Mouse (Mus musculus) liver, embryonic 14.5 days (tissue): Measurements from ENCODE around the gene Pld3. TPM values are rescaled to one million over a fixed set of nuclear protein-coding genes. Genes with fewer than 3 reads are reported as not detected.

Experiments
- ATAC-seq: fragments of 200-750 bp; cut with Nextera tagmentation; 2 replicates; pipeline ENCODE4 v1.8.0; 2017; ENCODE audit warnings: moderate number of reproducible peaks, mild to moderate bottlenecking, moderate library complexity; ENCODE audit not compliant: insufficient read depth
- DNase-seq, 3 experiments: peaks; one replicate each; pipeline ENCODE4 v3.0.0-alpha.2; 2012 to 2013; ENCODE audit warnings: low read depth in 3 of 3, low spot score in 3 of 3
- H3K27ac ChIP-seq: fragments of 300-500 bp; sonication (generic); 2 replicates; pipeline ENCODE4 v1.5.1; 2014; ENCODE audit warnings: moderate library complexity, mild to moderate bottlenecking, control low read depth, inconsistent platforms
- H3K27me3 ChIP-seq: fragments of 300-500 bp; sonication (generic); 2 replicates; pipeline ENCODE4 v1.6.1; 2014; ENCODE audit warnings: mild to moderate bottlenecking, low read length, moderate library complexity; ENCODE audit not compliant: control insufficient read depth, insufficient read depth
- H3K36me3 ChIP-seq: fragments of 300-500 bp; sonication (generic); replicated peaks from 2 replicates; pipeline ENCODE4 v1.6.1; 2014; ENCODE audit warnings: low read depth; ENCODE audit not compliant: control insufficient read depth, insufficient read depth
- H3K4me1 ChIP-seq, 2 experiments: fragments of 200-500 bp in 1 of 2; fragments of 300-500 bp in 1 of 2; sonication (generic) in 1 of 2; replicated peaks; 2 replicates each; pipeline ENCODE4 v1.6.1; 2012 to 2014; ENCODE audit warnings: antibody characterized with exemption in 1 of 2, inconsistent platforms in 1 of 2, low read length in 1 of 2; ENCODE audit not compliant: control insufficient read depth in 2 of 2, insufficient read depth in 2 of 2
- H3K4me2 ChIP-seq: fragments of 300-500 bp; sonication (generic); 2 replicates; pipeline ENCODE4 v1.6.1; 2014; ENCODE audit warnings: low read depth, mild to moderate bottlenecking, control low read depth, moderate library complexity
- H3K4me3 ChIP-seq, 2 experiments: fragments of 200-500 bp in 1 of 2; fragments of 300-500 bp in 1 of 2; sonication (generic) in 1 of 2; 2 replicates each; pipeline ENCODE4 v1.5.1; 2012 to 2014; ENCODE audit warnings: low read depth in 2 of 2, low read length in 2 of 2, mild to moderate bottlenecking in 2 of 2, control low read depth in 1 of 2, inconsistent platforms in 1 of 2, moderate library complexity in 1 of 2; ENCODE audit not compliant: insufficient read depth in 1 of 2
- H3K9ac ChIP-seq: fragments of 300-500 bp; sonication (generic); replicated peaks from 2 replicates; pipeline ENCODE4 v1.6.1; 2014; ENCODE audit warnings: mild to moderate bottlenecking, control low read depth, moderate library complexity
- H3K9me3 ChIP-seq: fragments of 300-500 bp; sonication (generic); 2 replicates; pipeline ENCODE4 v1.6.1; 2016; ENCODE audit warnings: low read length, mixed read lengths; ENCODE audit not compliant: control insufficient read depth
- CTCF ChIP-seq: IDR thresholded peaks from 2 replicates; pipeline ENCODE4 v1.5.1; 2016; ENCODE audit warnings: antibody characterized with exemption, low read depth, control low read depth
- EP300 ChIP-seq: IDR thresholded peaks from 2 replicates; pipeline ENCODE4 v1.6.1; 2016; ENCODE audit warnings: antibody characterized with exemption, low read depth
- WGBS: fragments of 180-500 bp; shearing (Covaris S2); extraction: QIAGEN DNeasy Blood & Tissue Kit; methylation state at CpG from one replicate; pipeline ENCODE4 v1.1.7; 2014; ENCODE audit not compliant: insufficient replicate concordance; 5-methylcytosine and 5-hydroxymethylcytosine counted together
- polyA plus RNA-seq, 2 experiments: library from polyadenylated mRNA; depleted of rRNA in 1 of 2; stranded (reverse) in 1 of 2; unstranded in 1 of 2; fragments of >200 nt; fragmentation: Nextera tagmentation in 1 of 2; extraction: Ambion mirVana in 1 of 2; gene quantifications; 2 replicates each; pipeline versions ENCODE4 v1.2.1 to v1.2.3; 2012 to 2014

Pld3 gene
- polyA plus RNA-seq, 2 experiments: 55.0 to 55.9 TPM

GRCm38 (mm10) chr7:27544675-27545370, 8.2 kb downstream of the Pld3 start:
- WGBS: 45% methylated on average over 12 of the region's 12 CpGs
- no peaks in the 10 kb centered on the region for H3K9me3 ChIP-seq
- no peak overlapping the region for H3K4me2 ChIP-seq
- no peak overlapping the region for H3K4me3 ChIP-seq
- ATAC-seq: no peak
- DNase-seq: no peak
- no peaks in the 10 kb centered on the region for H3K27me3 ChIP-seq
- no peaks in the 10 kb centered on the region; the same call in 1 of the 2 replicates for H3K36me3 ChIP-seq
- H3K4me1 ChIP-seq: peaks cover 31 to 32% of the 10 kb centered on the region in 2 experiments
- no peak overlapping the region for H3K27ac ChIP-seq
- no peak for TF ChIP-seq CTCF
- no peak for TF ChIP-seq EP300
- H3K9ac ChIP-seq: no peak overlapping the region

GRCm38 (mm10) chr7:27543851-27544250, 9.2 kb downstream of the Pld3 start:
- H3K36me3 ChIP-seq: peaks cover 2% of the 10 kb centered on the region
- TF ChIP-seq EP300 (no peak), CTCF (no peak)
- H3K4me3 ChIP-seq: no peak overlapping the region
- WGBS: 73% methylated on average over 4 of the region's 4 CpGs
- DNase-seq: no peak
- H3K27me3 ChIP-seq: no peaks in the 10 kb centered on the region
- H3K4me1 ChIP-seq: peaks cover 40 to 41% of the 10 kb centered on the region in 2 experiments
- no peaks in the 10 kb centered on the region for H3K9me3 ChIP-seq
- no peak overlapping the region for H3K9ac ChIP-seq
- H3K4me2 ChIP-seq: no peak overlapping the region
- no peak for ATAC-seq
- H3K27ac ChIP-seq: no peak overlapping the region

GRCm38 (mm10) chr7:27543065-27543464, 10.0 kb downstream of the Pld3 start:
- TF ChIP-seq CTCF (no peak), EP300 (no peak)
- peak overlapping the region; percentile 96 for H3K4me2 ChIP-seq
- H3K27ac ChIP-seq: peak overlapping the region; percentile 72
- H3K27me3 ChIP-seq: no peaks in the 10 kb centered on the region
- ATAC-seq: no peak
- no peak for DNase-seq
- peaks cover 47 to 49% of the 10 kb centered on the region in 2 experiments for H3K4me1 ChIP-seq
- no peaks in the 10 kb centered on the region for H3K9me3 ChIP-seq
- 43% methylated on average over 6 of the region's 6 CpGs for WGBS
- peaks cover 2% of the 10 kb centered on the region for H3K36me3 ChIP-seq
- H3K9ac ChIP-seq: peak overlapping the region; percentile 91
- H3K4me3 ChIP-seq: peak overlapping the region in 1 of 2 experiments; percentile 81; a peak in 2 of 4 replicates

- H3K9me3 ChIP-seq: no peaks in the 10 kb centered on the region
- peaks cover 52 to 54% of the 10 kb centered on the region in 2 experiments for H3K4me1 ChIP-seq
- peak overlapping the region; percentile 81 to 83 for H3K4me3 ChIP-seq
- H3K4me2 ChIP-seq: peak overlapping the region; percentile 96
- peak overlapping the region; percentile 72 for H3K27ac ChIP-seq
- no peak for TF ChIP-seq CTCF
- TF ChIP-seq EP300: no peak
- peak overlapping the region; percentile 91 for H3K9ac ChIP-seq
- ATAC-seq: peak; percentile 68
- H3K36me3 ChIP-seq: peaks cover 2% of the 10 kb centered on the region
- peak; percentile 64 to 66 (median 64) for DNase-seq
- no peaks in the 10 kb centered on the region for H3K27me3 ChIP-seq
- WGBS: 2% methylated on average over 30 of the region's 30 CpGs
Observed at GRCm38 (mm10) chr7:27542392-27543033, 10.5 kb downstream of the Pld3 start.

GRCm38 (mm10) chr7:27541922-27542321, 11.1 kb downstream of the Pld3 start:
- 53% methylated on average over 5 of the region's 5 CpGs for WGBS
- Histone ChIP-seq H3K9ac (peak overlapping the region; percentile 91), H3K4me1 (peaks cover 58 to 60% of the 10 kb centered on the region in 2 experiments)

More at GRCm38 (mm10) chr7:27541922-27542321, 11.1 kb downstream of the Pld3 start:
- Histone ChIP-seq H3K4me3 (peak overlapping the region; percentile 81 to 83), H3K4me2 (peak overlapping the region; percentile 96), H3K36me3 (peaks cover 5% of the 10 kb centered on the region), H3K27me3 (no peaks in the 10 kb centered on the region), H3K9me3 (no peaks in the 10 kb centered on the region), H3K27ac (peak overlapping the region; percentile 72; the same call in 1 of the 2 replicates)
- TF ChIP-seq CTCF (no peak), EP300 (no peak)
- DNase-seq (no peak), ATAC-seq (no peak)
